Mouse (Mus musculus): ENCODE measurements at regions not wholly inside any gene's neighbourhood (a gene's known extent, or its start where the extent isn't known, plus 50 kb on each side); places are given as distances from the start of the nearest gene placed in this dataset.

- H3K4me1 ChIP-seq (ENCODE audit: control insufficient read depth), result no peaks in the 10 kb centered on the region
- TF ChIP-seq GATA1 (IDR thresholded peaks at IDR 0.05; ENCODE audit: low read length) (no peak), TAL1 (IDR thresholded peaks at IDR 0.05; ENCODE audit: low read length) (no peak)
- H3K9me3 ChIP-seq (ENCODE audit: control insufficient read depth, low read length), result no peaks in the 10 kb centered on the region
- no peaks in the 10 kb centered on the region for H3K27me3 ChIP-seq (ENCODE audit: control insufficient read depth)
- H3K36me3 ChIP-seq (ENCODE audit: control insufficient read depth), result no peaks in the 10 kb centered on the region
- no peak overlapping the region for H3K4me3 ChIP-seq (replicated peaks)
These were observed 271.7 kb downstream of the Gm11361 start for GRCm38 (mm10) chr13:28528898-28529511.

DNA sequence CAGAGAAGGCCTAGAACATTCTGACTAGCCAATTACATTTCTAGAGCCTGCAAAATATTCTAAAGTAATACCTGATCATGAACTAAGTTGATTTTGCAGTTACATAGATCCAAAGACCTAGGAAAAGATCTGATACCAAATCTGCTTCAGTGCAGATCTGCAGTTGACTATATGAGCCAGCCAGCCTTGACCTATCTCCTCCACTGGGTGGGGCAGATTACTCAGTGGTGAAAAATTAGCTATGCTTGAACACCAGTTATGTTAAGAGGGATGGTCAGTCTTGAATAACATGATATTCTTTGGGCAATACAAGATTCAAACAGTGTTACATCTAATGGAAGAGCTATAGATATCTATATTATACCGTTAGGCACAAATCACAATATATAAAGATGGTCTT lies 269.0 kb downstream of the Gm11361 start:
- Histone ChIP-seq H3K27me3 (ENCODE audit: control insufficient read depth) (no peaks in the 10 kb centered on the region), H3K4me1 (ENCODE audit: control insufficient read depth) (no peaks in the 10 kb centered on the region), H3K9me3 (ENCODE audit: control insufficient read depth, low read length) (no peaks in the 10 kb centered on the region), H3K4me3 (replicated peaks) (no peak overlapping the region), H3K36me3 (ENCODE audit: control insufficient read depth) (no peaks in the 10 kb centered on the region)
- TF ChIP-seq GATA1 (IDR thresholded peaks at IDR 0.05; ENCODE audit: low read length) (no peak), TAL1 (IDR thresholded peaks at IDR 0.05; ENCODE audit: low read length) (no peak)

GRCm38 (mm10) chr13:28524411-28524810 lies 267.1 kb downstream of the Gm11361 start:
- no peak for TF ChIP-seq GATA1 (IDR thresholded peaks at IDR 0.05; ENCODE audit: low read length)
- no peak for TF ChIP-seq TAL1 (IDR thresholded peaks at IDR 0.05; ENCODE audit: low read length)
- Histone ChIP-seq H3K4me1 (ENCODE audit: control insufficient read depth) (no peaks in the 10 kb centered on the region), H3K9me3 (ENCODE audit: control insufficient read depth, low read length) (no peaks in the 10 kb centered on the region), H3K36me3 (ENCODE audit: control insufficient read depth) (no peaks in the 10 kb centered on the region), H3K4me3 (replicated peaks) (no peak overlapping the region), H3K27me3 (ENCODE audit: control insufficient read depth) (no peaks in the 10 kb centered on the region)

DNA sequence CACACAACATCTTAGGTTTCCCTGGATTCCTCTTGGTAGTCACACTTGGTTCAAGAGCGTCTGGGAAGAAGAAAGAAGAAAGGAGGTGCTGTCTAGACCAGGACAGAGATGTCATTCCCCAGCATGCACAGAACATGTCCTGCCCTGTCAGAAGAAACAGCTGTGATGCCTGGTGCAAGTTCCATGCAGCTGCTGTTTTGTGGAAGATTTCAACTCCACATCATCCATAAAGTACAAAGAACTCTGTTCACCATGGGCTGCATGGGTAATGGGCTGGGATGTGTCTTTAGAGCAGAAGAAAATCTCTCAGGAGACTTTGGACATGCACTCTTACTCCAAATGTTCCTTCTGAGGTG lies 262.8 kb downstream of the Gm11361 start:
- Histone ChIP-seq H3K9me3 (ENCODE audit: control insufficient read depth, low read length) (no peaks in the 10 kb centered on the region), H3K27me3 (ENCODE audit: control insufficient read depth) (no peaks in the 10 kb centered on the region), H3K4me1 (ENCODE audit: control insufficient read depth) (no peaks in the 10 kb centered on the region), H3K36me3 (ENCODE audit: control insufficient read depth) (no peaks in the 10 kb centered on the region), H3K4me3 (replicated peaks) (no peak overlapping the region)
- TF ChIP-seq TAL1 (IDR thresholded peaks at IDR 0.05; ENCODE audit: low read length) (no peak), GATA1 (IDR thresholded peaks at IDR 0.05; ENCODE audit: low read length) (no peak)

GRCm38 (mm10) chr13:28519383-28520126 lies 262.2 kb downstream of the Gm11361 start:
- Histone ChIP-seq H3K4me3 (replicated peaks) (no peak overlapping the region), H3K27me3 (ENCODE audit: control insufficient read depth) (no peaks in the 10 kb centered on the region), H3K36me3 (ENCODE audit: control insufficient read depth) (no peaks in the 10 kb centered on the region), H3K4me1 (ENCODE audit: control insufficient read depth) (no peaks in the 10 kb centered on the region), H3K9me3 (ENCODE audit: control insufficient read depth, low read length) (no peaks in the 10 kb centered on the region)
- TF ChIP-seq TAL1 (IDR thresholded peaks at IDR 0.05; ENCODE audit: low read length) (no peak), GATA1 (IDR thresholded peaks at IDR 0.05; ENCODE audit: low read length) (no peak)

DNA sequence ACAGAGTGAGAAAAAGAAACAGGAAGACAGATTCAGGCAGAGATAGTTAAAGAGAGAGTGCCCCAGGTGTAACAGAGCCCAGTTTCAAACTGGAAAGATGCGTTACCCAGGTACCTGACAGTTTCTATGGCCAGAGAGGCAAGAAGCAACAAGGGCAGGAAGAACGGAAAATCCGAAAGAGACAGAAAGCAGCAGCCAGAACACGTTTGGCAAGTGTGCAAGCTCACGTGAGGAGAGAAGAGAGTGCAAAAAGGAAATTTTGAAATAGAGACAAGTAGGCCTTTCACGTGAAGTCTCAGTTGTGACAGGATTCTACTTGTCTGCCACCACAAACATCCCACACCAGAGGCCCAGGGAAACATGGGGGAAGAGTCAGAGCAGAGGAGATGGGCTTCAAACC lies 259.8 kb downstream of the Gm11361 start:
- H3K9me3 ChIP-seq (ENCODE audit: control insufficient read depth, low read length), result no peaks in the 10 kb centered on the region
- H3K36me3 ChIP-seq (ENCODE audit: control insufficient read depth), result no peaks in the 10 kb centered on the region
- TF ChIP-seq TAL1 (IDR thresholded peaks at IDR 0.05; ENCODE audit: low read length), result no peak
- no peak for TF ChIP-seq GATA1 (IDR thresholded peaks at IDR 0.05; ENCODE audit: low read length)
- H3K27me3 ChIP-seq (ENCODE audit: control insufficient read depth), result no peaks in the 10 kb centered on the region
- no peak overlapping the region for H3K4me3 ChIP-seq (replicated peaks)
- no peaks in the 10 kb centered on the region for H3K4me1 ChIP-seq (ENCODE audit: control insufficient read depth)

GRCm38 (mm10) chr13:28516636-28517035 lies 259.3 kb downstream of the Gm11361 start:
- Histone ChIP-seq H3K27me3 (ENCODE audit: control insufficient read depth) (no peaks in the 10 kb centered on the region), H3K4me3 (replicated peaks) (no peak overlapping the region), H3K36me3 (ENCODE audit: control insufficient read depth) (no peaks in the 10 kb centered on the region), H3K9me3 (ENCODE audit: control insufficient read depth, low read length) (no peaks in the 10 kb centered on the region), H3K4me1 (ENCODE audit: control insufficient read depth) (no peaks in the 10 kb centered on the region)
- no peak for TF ChIP-seq GATA1 (IDR thresholded peaks at IDR 0.05; ENCODE audit: low read length)
- no peak for TF ChIP-seq TAL1 (IDR thresholded peaks at IDR 0.05; ENCODE audit: low read length)

DNA sequence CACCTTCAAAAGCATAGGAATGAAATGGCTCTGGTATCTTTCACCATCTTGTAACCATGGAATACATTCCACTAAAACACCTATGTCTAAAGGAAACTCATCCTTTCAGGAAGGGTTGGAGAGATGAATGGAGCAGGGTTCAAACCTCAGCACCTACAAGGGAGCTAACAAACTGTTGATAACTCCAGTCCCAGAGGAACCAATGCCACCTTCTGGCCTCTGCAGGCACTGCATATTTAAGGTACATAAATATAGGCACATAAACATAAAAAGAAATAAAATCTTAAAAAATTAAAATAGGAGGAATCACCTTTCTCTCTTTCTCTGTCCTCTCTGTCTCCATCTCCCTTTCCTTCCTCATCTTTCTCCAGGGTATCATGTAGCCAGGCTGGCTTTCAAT lies 256.9 kb downstream of the Gm11361 start:
- Histone ChIP-seq H3K9me3 (ENCODE audit: control insufficient read depth, low read length) (no peaks in the 10 kb centered on the region), H3K36me3 (ENCODE audit: control insufficient read depth) (no peaks in the 10 kb centered on the region), H3K4me1 (ENCODE audit: control insufficient read depth) (no peaks in the 10 kb centered on the region), H3K27me3 (ENCODE audit: control insufficient read depth) (no peaks in the 10 kb centered on the region), H3K4me3 (replicated peaks) (no peak overlapping the region)
- no peak for TF ChIP-seq TAL1 (IDR thresholded peaks at IDR 0.05; ENCODE audit: low read length)

DNA sequence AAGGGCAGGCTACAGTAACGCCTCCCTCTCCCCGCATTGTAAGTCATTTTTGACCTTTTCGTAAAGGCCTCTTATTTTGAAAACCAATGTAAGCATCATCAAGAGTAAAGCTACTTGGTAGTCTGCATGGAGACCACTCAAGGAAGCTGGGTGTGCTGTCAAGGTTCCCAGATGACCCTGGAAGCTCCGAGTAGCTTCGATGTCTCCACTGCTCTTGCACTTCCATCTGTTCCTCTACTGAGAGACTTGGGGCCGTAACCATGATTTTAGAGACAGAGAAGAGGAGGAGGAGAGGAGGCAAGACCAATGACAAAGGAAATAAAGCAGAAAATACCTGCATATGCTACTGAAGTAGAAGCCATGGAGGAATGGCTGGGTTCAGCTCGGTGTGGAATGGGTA lies 256.0 kb downstream of the Gm11361 start:
- Histone ChIP-seq H3K9me3 (ENCODE audit: control insufficient read depth, low read length) (no peaks in the 10 kb centered on the region), H3K27me3 (ENCODE audit: control insufficient read depth) (no peaks in the 10 kb centered on the region), H3K4me1 (ENCODE audit: control insufficient read depth) (no peaks in the 10 kb centered on the region), H3K4me3 (replicated peaks) (no peak overlapping the region), H3K36me3 (ENCODE audit: control insufficient read depth) (no peaks in the 10 kb centered on the region)
- no peak for TF ChIP-seq TAL1 (IDR thresholded peaks at IDR 0.05; ENCODE audit: low read length)
- TF ChIP-seq GATA1 (IDR thresholded peaks at IDR 0.05; ENCODE audit: low read length), result no peak

All from erythroblast, embryonic 14.5 days (primary cell).